Mouse (Mus musculus) myocyte (in vitro differentiated cells): Measurements from ENCODE around the gene Tmem206. TPM values are rescaled to one million over a fixed set of nuclear protein-coding genes. Genes with fewer than 3 reads are reported as not detected.

ENCODE experiments used
- H3K27me3 ChIP-seq: one replicate; pipeline ENCODE4 v1.6.1; 2011; ENCODE audit not compliant: control insufficient read depth, insufficient read depth, insufficient read length
- H3K36me3 ChIP-seq: one replicate; pipeline ENCODE4 v1.6.1; 2011; ENCODE audit not compliant: control insufficient read depth, insufficient read depth
- H3K4me2 ChIP-seq: one replicate; pipeline ENCODE4 v1.6.1; 2011; ENCODE audit warnings: low read depth, control low read depth
- H3K4me3 ChIP-seq: one replicate; pipeline ENCODE4 v1.5.1; 2011; ENCODE audit warnings: mild to moderate bottlenecking, control low read depth, moderate library complexity
- H3K79me2 ChIP-seq: one replicate; pipeline ENCODE4 v1.6.1; 2011; ENCODE audit not compliant: control insufficient read depth, insufficient read depth
- H3ac ChIP-seq: one replicate; pipeline ENCODE4 v1.6.1; 2011; ENCODE audit not compliant: control insufficient read depth, insufficient read length
- CEBPB ChIP-seq: IDR thresholded peaks from 2 replicates; pipeline ENCODE4 v1.6.1; 2011; ENCODE audit warnings: mild to moderate bottlenecking, moderate library complexity; ENCODE audit not compliant: poor library complexity, insufficient read depth, severe bottlenecking
- E2F4 ChIP-seq: IDR thresholded peaks from one replicate; pipeline ENCODE4 v1.6.1; 2011; ENCODE audit warnings: mild to moderate bottlenecking, control low read depth, moderate library complexity; ENCODE audit not compliant: insufficient read depth
- MAX ChIP-seq: IDR thresholded peaks from one replicate; pipeline ENCODE4 v1.6.1; 2011; ENCODE audit warnings: low read depth, mild to moderate bottlenecking, control low read depth
- MYOD1 ChIP-seq, 3 experiments: IDR thresholded peaks; one replicate each; pipeline ENCODE4 v1.6.1; 2011; ENCODE audit warnings: control low read depth in 2 of 3, low read depth in 2 of 3, mild to moderate bottlenecking in 2 of 3, moderate library complexity in 1 of 3; ENCODE audit not compliant: insufficient read length in 2 of 3, control insufficient read depth in 1 of 3
- MYOG ChIP-seq, 3 experiments: IDR thresholded peaks; one replicate each; pipeline ENCODE4 v1.6.1; 2011; ENCODE audit warnings: control low read depth in 2 of 3, low read depth in 2 of 3, mild to moderate bottlenecking in 2 of 3; ENCODE audit not compliant: insufficient read length in 2 of 3, control insufficient read depth in 1 of 3, insufficient read depth in 1 of 3
- POLR2A ChIP-seq: IDR thresholded peaks from one replicate; pipeline ENCODE4 v1.6.1; 2011; ENCODE audit warnings: low read depth, mild to moderate bottlenecking, control low read depth, moderate library complexity; ENCODE audit not compliant: insufficient read length
- POLR2AphosphoS2 ChIP-seq: IDR thresholded peaks from one replicate; pipeline ENCODE4 v1.6.1; 2011; ENCODE audit warnings: low read depth, control low read depth; ENCODE audit not compliant: insufficient read length
- REST ChIP-seq: IDR thresholded peaks from one replicate; pipeline ENCODE4 v1.6.1; 2011; ENCODE audit warnings: mild to moderate bottlenecking, control low read depth, moderate library complexity; ENCODE audit not compliant: insufficient read depth, insufficient read length
- SRF ChIP-seq: IDR thresholded peaks from one replicate; pipeline ENCODE4 v1.6.1; 2011; ENCODE audit warnings: low read depth; ENCODE audit not compliant: control insufficient read depth, insufficient read length
- TCF12 ChIP-seq: IDR thresholded peaks from one replicate; pipeline ENCODE4 v1.6.1; 2011; ENCODE audit warnings: mild to moderate bottlenecking, control low read depth; ENCODE audit not compliant: poor library complexity, insufficient read depth, severe bottlenecking
- TCF3 ChIP-seq: IDR thresholded peaks from one replicate; pipeline ENCODE4 v1.6.1; 2011; ENCODE audit warnings: low read depth, control low read depth; ENCODE audit not compliant: insufficient read length
- USF1 ChIP-seq: IDR thresholded peaks from one replicate; pipeline ENCODE4 v1.6.1; 2011; ENCODE audit warnings: low read depth, mild to moderate bottlenecking, control low read depth, moderate library complexity
- polyA plus RNA-seq: library from polyadenylated mRNA; unstranded; fragments of >200 nt; fragmentation: generic; extraction: Trizol; gene quantifications from one replicate; pipeline ENCODE4 v1.2.1, GENCODE M21; 2012; ENCODE audit warnings: missing spikeins

Gene Tmem206
- polyA plus RNA-seq, 1 experiment = 12.1 TPM

DNA sequence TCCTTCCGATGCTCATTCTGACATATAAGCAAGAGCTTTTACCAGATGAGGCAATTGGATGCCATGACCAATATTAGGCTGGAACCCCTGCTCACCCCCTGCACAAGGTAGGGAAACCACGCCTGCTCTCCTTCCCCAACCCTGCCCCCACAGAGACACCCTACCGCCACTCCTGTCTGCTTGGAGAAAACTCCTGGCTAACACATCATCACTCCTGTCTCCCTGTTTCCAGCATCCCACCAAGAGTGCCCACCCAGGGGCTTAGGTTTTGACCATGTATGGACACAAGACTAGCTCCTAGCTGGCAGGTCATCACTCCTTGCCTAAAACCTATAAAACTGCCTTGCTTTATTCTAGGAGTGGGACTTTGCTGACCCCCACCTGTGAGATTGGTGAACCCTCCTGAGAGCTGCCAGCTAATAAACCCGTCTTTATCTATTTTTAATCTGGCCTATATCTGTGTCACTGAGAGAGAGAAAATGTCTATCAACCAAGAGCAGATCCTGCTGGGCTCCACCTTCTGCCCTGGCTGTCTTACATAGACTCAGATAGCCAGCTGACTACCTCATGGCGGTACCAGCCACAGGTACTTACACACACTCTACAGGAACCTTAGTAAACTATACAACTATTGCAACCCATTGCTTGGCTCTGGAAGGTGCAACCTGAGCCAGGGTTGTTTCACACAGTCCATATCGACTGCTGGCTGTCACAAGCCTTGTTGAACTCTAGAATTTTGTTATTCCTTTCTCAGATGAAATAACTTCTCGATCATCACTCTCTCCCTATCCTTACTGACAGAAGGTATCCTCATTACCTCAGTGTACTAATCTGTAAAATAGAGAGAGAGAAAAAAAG is 750 bp upstream of the Tmem206 start:
- no peaks in the 10 kb centered on the region for H3K79me2 ChIP-seq
- H3K27me3 ChIP-seq = no peaks in the 10 kb centered on the region
- TF ChIP-seq REST (no peak), POLR2AphosphoS2 (no peak), MYOG (IDR thresholded peaks at IDR 0.05; ENCODE audit: control insufficient read depth in 1 of 3, insufficient read depth in 1 of 3, insufficient read length in 2 of 3, low read depth in 2 of 3) (no peak), MYOD1 (IDR thresholded peaks at IDR 0.05; ENCODE audit: control insufficient read depth in 1 of 3, insufficient read length in 2 of 3, low read depth in 2 of 3) (no peak), USF1 (no peak), E2F4 (no peak), TCF12 (no peak), CEBPB (no peak), MAX (no peak), SRF (no peak), POLR2A (no peak), TCF3 (no peak)
- H3K36me3 ChIP-seq = no peaks in the 10 kb centered on the region
- peak overlapping the region; percentile 41 for H3ac ChIP-seq
- peak overlapping the region; percentile 36 for H3K4me2 ChIP-seq
- H3K4me3 ChIP-seq = peak overlapping the region; percentile 46

DNA sequence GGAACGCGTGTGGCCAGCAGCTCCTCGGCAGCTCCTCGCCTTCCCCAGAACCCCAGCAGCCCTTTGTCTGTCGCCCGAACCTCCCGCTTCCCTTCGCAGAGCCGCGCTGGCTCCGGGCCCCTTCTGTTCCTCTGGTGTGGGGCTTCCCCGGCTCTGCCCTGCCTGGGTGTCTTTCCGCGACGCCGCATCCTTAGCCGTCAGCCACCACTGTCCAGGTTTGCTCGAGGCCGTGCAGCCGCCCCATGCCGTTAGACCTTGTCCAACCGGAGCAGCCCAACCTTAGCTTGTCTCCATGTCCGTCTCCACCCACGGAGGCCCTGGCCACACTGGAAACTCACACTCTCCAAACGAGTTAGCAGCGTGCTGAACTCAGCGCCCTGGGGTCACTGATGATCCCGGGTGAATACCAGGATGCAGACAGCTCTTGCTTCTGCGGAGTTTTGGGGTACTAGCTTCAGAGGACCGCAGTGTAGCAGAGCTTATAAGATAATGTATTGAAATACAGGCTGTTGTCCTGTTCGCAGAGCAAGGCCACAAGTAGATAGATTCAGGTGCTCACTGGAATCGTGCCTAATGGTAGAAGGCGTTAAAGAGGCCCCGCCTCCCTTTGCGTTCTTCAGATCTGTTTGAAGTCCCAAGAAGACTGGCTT is 646 bp downstream of the Tmem206 start:
- Histone ChIP-seq H3ac (peak overlapping the region; percentile 41), H3K27me3 (no peaks in the 10 kb centered on the region), H3K4me2 (peak overlapping the region; percentile 87), H3K4me3 (peak overlapping the region; percentile 46), H3K79me2 (no peaks in the 10 kb centered on the region), H3K36me3 (no peaks in the 10 kb centered on the region)
- TF ChIP-seq MYOD1 (IDR thresholded peaks at IDR 0.05; ENCODE audit: control insufficient read depth in 1 of 3, insufficient read length in 2 of 3, low read depth in 2 of 3) (no peak), USF1 (no peak), MAX (no peak), SRF (no peak)

DNA sequence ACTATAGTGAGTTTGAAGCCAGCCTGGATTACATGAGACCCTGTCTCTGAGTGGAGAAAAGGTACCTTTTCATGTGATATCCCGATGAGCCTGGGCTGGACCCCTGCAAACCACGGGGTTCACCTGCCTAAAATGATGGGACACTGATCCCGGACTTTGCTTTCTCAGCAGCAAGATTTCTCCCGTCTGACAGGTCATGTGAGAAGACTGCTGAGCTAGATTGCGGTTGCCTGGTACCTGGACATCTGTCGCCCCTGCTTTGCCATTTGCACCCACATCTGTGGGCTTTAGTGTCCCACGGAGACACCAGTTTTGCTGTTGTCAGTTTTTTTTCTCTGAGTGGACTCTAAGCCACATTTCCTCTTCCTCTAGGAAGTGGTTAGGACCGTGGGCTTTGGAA is 1.5 kb downstream of the Tmem206 start:
- Histone ChIP-seq H3K79me2 (no peaks in the 10 kb centered on the region), H3K36me3 (no peaks in the 10 kb centered on the region), H3K27me3 (no peaks in the 10 kb centered on the region), H3K4me2 (peak overlapping the region; percentile 87), H3ac (no peak overlapping the region), H3K4me3 (no peak overlapping the region)
- TF ChIP-seq REST (no peak), MAX (no peak), POLR2AphosphoS2 (no peak), SRF (no peak), POLR2A (no peak), TCF12 (no peak), TCF3 (no peak), CEBPB (no peak), E2F4 (no peak), USF1 (no peak), MYOD1 (IDR thresholded peaks at IDR 0.05; ENCODE audit: control insufficient read depth in 1 of 3, insufficient read length in 2 of 3, low read depth in 2 of 3) (no peak), MYOG (IDR thresholded peaks at IDR 0.05; ENCODE audit: control insufficient read depth in 1 of 3, insufficient read depth in 1 of 3, insufficient read length in 2 of 3, low read depth in 2 of 3) (no peak)

DNA sequence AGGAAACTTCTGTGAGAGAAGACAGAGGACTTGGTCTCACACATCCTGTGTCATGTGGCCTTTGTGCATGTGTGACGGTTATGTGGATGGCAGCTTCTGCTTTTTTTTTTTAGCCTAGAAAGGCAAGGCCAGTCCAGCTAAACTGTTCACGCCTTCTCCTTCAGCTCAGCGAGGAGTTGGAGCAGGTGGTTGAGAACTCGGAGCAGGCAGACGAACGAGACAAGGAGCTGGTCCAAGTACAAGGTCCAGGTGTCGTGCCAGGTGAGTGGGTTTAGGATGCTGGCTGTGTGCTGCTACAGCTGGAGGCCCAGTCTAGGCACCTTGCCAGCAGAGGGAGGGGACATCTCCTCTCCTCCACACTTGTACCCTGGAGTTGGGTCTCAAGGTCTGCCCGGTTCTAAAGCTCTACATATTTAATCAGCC is 2.3 kb downstream of the Tmem206 start:
- Histone ChIP-seq H3K27me3 (no peaks in the 10 kb centered on the region), H3K79me2 (no peaks in the 10 kb centered on the region), H3K4me3 (no peak overlapping the region), H3K4me2 (no peak overlapping the region), H3K36me3 (no peaks in the 10 kb centered on the region), H3ac (no peak overlapping the region)
- TF ChIP-seq E2F4 (no peak), CEBPB (no peak), MAX (no peak), TCF12 (no peak), POLR2AphosphoS2 (no peak), USF1 (no peak), MYOD1 (IDR thresholded peaks at IDR 0.05; ENCODE audit: control insufficient read depth in 1 of 3, insufficient read length in 2 of 3, low read depth in 2 of 3) (no peak), MYOG (IDR thresholded peaks at IDR 0.05; ENCODE audit: control insufficient read depth in 1 of 3, insufficient read depth in 1 of 3, insufficient read length in 2 of 3, low read depth in 2 of 3) (no peak), POLR2A (no peak), TCF3 (no peak), SRF (no peak)
